Mouse (Mus musculus) adrenal gland, adult (tissue): ENCODE results near the gene Npcd.
A peak's percentile ranks its signal among the peaks of the same experiment; 100 is the strongest.

Source experiments
- DNase-seq, 2 experiments: peaks; one replicate each; pipeline ENCODE4 v3.0.0; 2022 to 2023; ENCODE audit warnings: low spot score in 1 of 2; ENCODE audit not compliant: inconsistent age in 2 of 2

Gene Npcd

GRCm38 (mm10) chr15:79770629-79771240 lies 63.3 kb downstream of the Npcd start:
- no peak for DNase-seq

- no peak for DNase-seq
These were observed 65.7 kb downstream of the Npcd start for GRCm38 (mm10) chr15:79768302-79768701.

GRCm38 (mm10) chr15:79767327-79767961 lies 66.6 kb downstream of the Npcd start:
- no peak for DNase-seq

GRCm38 (mm10) chr15:79766586-79767071 lies 67.4 kb downstream of the Npcd start:
- DNase-seq, result no peak

- DNase-seq, result no peak
These were observed 67.9 kb downstream of the Npcd start for GRCm38 (mm10) chr15:79766168-79766567.

GRCm38 (mm10) chr15:79765361-79765760 lies 68.7 kb downstream of the Npcd start:
- DNase-seq, result peak in 1 of 2 experiments; percentile 38

- DNase-seq, result no peak
These were observed 69.3 kb downstream of the Npcd start for GRCm38 (mm10) chr15:79764539-79765267.

GRCm38 (mm10) chr15:79763601-79764246 lies 70.3 kb downstream of the Npcd start:
- peak in 1 of 2 experiments; percentile 49 for DNase-seq

GRCm38 (mm10) chr15:79763001-79763400 lies 71.0 kb downstream of the Npcd start:
- no peak for DNase-seq

- no peak for DNase-seq
These were observed 73.1 kb downstream of the Npcd start for GRCm38 (mm10) chr15:79760956-79761355.

GRCm38 (mm10) chr15:79757118-79757517 lies 76.9 kb downstream of the Npcd start:
- DNase-seq, result no peak

GRCm38 (mm10) chr15:79755977-79756625 lies 77.9 kb downstream of the Npcd start:
- DNase-seq, result no peak

- DNase-seq, result no peak
These were observed 78.9 kb downstream of the Npcd start for GRCm38 (mm10) chr15:79755176-79755575.

GRCm38 (mm10) chr15:79753873-79754272 lies 80.2 kb downstream of the Npcd start:
- DNase-seq, result no peak

GRCm38 (mm10) chr15:79753420-79753752 lies 80.7 kb downstream of the Npcd start:
- DNase-seq, result no peak

- peak; percentile 79 to 91 for DNase-seq
These were observed 81.2 kb downstream of the Npcd start for GRCm38 (mm10) chr15:79752742-79753419.

- DNase-seq, result no peak
These were observed 82.3 kb downstream of the Npcd start for GRCm38 (mm10) chr15:79751772-79752171.

- DNase-seq, result no peak
These were observed 83.8 kb downstream of the Npcd start for GRCm38 (mm10) chr15:79750266-79750665.

GRCm38 (mm10) chr15:79749162-79749561 lies 84.9 kb downstream of the Npcd start:
- DNase-seq, result no peak

GRCm38 (mm10) chr15:79747998-79748397 lies 86.0 kb downstream of the Npcd start:
- DNase-seq, result no peak

- no peak for DNase-seq
These were observed 88.2 kb downstream of the Npcd start for GRCm38 (mm10) chr15:79745883-79746282.
